Mouse (Mus musculus) heart, postnatal 0 days (tissue): ENCODE measurements around the gene Vps39. TPM values are rescaled to one million over a fixed set of nuclear protein-coding genes. Genes with fewer than 3 reads are reported as not detected.

Experiments
- ATAC-seq: fragments of 200-750 bp; cut with Nextera tagmentation; 2 replicates; pipeline ENCODE4 v1.8.0; 2017; ENCODE audit warnings: low read depth, moderate number of reproducible peaks, moderate library complexity; ENCODE audit not compliant: insufficient read depth
- DNase-seq: peaks from one replicate; pipeline ENCODE4 v3.0.0-alpha.2; 2016; ENCODE audit warnings: low spot score
- H3K27ac ChIP-seq: fragments of 300-500 bp; sonication (generic); 2 replicates; pipeline ENCODE4 v1.5.1; 2014; ENCODE audit warnings: low read depth, mild to moderate bottlenecking
- H3K27me3 ChIP-seq: fragments of 300-500 bp; sonication (generic); 2 replicates; pipeline ENCODE4 v1.6.1; 2014; ENCODE audit warnings: low read length, mixed read lengths; ENCODE audit not compliant: control insufficient read depth, insufficient read depth
- H3K36me3 ChIP-seq: fragments of 300-500 bp; sonication (generic); replicated peaks from 2 replicates; pipeline ENCODE4 v1.6.1; 2014; ENCODE audit warnings: low read length, mixed read lengths; ENCODE audit not compliant: control insufficient read depth, insufficient read depth
- H3K4me1 ChIP-seq: fragments of 300-500 bp; sonication (generic); 2 replicates; pipeline ENCODE4 v1.6.1; 2014; ENCODE audit warnings: antibody characterized with exemption; ENCODE audit not compliant: control insufficient read depth, insufficient read depth
- H3K4me2 ChIP-seq: fragments of 300-500 bp; sonication (generic); 2 replicates; pipeline ENCODE4 v1.6.1; 2014; ENCODE audit warnings: low read depth, mild to moderate bottlenecking, low read length, moderate library complexity
- H3K4me3 ChIP-seq: fragments of 300-500 bp; sonication (generic); 2 replicates; pipeline ENCODE4 v1.5.1; 2014; ENCODE audit warnings: low read depth, low read length
- H3K9ac ChIP-seq: fragments of 300-500 bp; sonication (generic); replicated peaks from 2 replicates; pipeline ENCODE4 v1.6.1; 2014; ENCODE audit warnings: low read depth, low read length, mixed read lengths
- H3K9me3 ChIP-seq: fragments of 300-500 bp; sonication (generic); replicated peaks from 2 replicates; pipeline ENCODE4 v1.6.1; 2016; ENCODE audit warnings: low read length; ENCODE audit not compliant: control insufficient read depth
- CTCF ChIP-seq: IDR thresholded peaks from 2 replicates; pipeline ENCODE4 v1.5.1; 2016; ENCODE audit warnings: antibody characterized with exemption, control low read depth, low read depth
- EP300 ChIP-seq: IDR thresholded peaks from 2 replicates; pipeline ENCODE4 v1.6.1; 2016; ENCODE audit warnings: antibody characterized with exemption, low read depth
- WGBS: fragments of 180-500 bp; shearing (Covaris S2); extraction: QIAGEN DNeasy Blood & Tissue Kit; methylation state at CpG from one replicate; pipeline ENCODE4 v1.1.7; 2014; 5-methylcytosine and 5-hydroxymethylcytosine counted together
- polyA plus RNA-seq: library from polyadenylated mRNA; unstranded; fragments of >200 nt; fragmentation: Nextera tagmentation; extraction: Ambion mirVana; gene quantifications from 2 replicates; pipeline ENCODE4 v1.2.1, GENCODE M21; 2015
- total RNA-seq: library from RNA; depleted of rRNA; stranded (reverse); fragments of >200 nt; gene quantifications from 2 replicates; pipeline ENCODE4 v1.2.3, GENCODE M21; 2014; ENCODE audit warnings: low replicate concordance

The Vps39 gene
- total and polyA plus RNA-seq, 2 experiments from 2014 or later: 14.3 to 22.7 TPM

DNA sequence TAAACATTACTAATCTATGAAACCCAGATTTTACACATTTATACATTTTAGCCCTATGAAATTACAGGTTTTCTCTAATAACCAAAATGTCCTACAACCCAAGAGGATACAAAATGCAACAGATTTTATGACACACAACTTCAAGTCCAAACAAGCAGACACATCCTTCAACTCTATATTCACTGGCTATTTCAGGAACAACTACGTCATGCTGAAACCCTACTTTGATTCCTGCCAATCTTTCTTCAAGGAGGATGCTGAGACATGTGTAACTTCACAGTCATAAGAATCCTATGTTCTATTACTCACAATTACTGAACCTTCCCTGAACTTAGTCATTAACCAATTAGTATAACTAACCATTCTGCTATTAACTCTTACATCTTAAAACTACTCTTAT lies 34.4 kb upstream of the Vps39 start:
- 73% methylated on average over 1 of the region's 1 CpGs for WGBS
- no peak for TF ChIP-seq EP300
- TF ChIP-seq CTCF: no peak
- H3K9me3 ChIP-seq: no peaks in the 10 kb centered on the region
- H3K4me3 ChIP-seq: no peak overlapping the region
- no peak for DNase-seq
- H3K27me3 ChIP-seq: no peaks in the 10 kb centered on the region
- ATAC-seq: no peak
- no peaks in the 10 kb centered on the region for H3K4me1 ChIP-seq
- H3K27ac ChIP-seq: no peak overlapping the region
- no peak overlapping the region for H3K9ac ChIP-seq
- H3K4me2 ChIP-seq: no peak overlapping the region
- peaks cover 72% of the 10 kb centered on the region for H3K36me3 ChIP-seq

GRCm38 (mm10) chr2:120386264-120386663 lies 33.3 kb upstream of the Vps39 start:
- H3K9ac ChIP-seq: no peak overlapping the region
- 90% methylated on average over 1 of the region's 1 CpGs for WGBS
- H3K4me1 ChIP-seq: no peaks in the 10 kb centered on the region
- H3K36me3 ChIP-seq: peaks cover 77% of the 10 kb centered on the region
- TF ChIP-seq CTCF (no peak), EP300 (no peak)
- no peaks in the 10 kb centered on the region for H3K27me3 ChIP-seq
- H3K4me2 ChIP-seq: no peak overlapping the region
- H3K4me3 ChIP-seq: no peak overlapping the region
- H3K9me3 ChIP-seq: no peaks in the 10 kb centered on the region
- H3K27ac ChIP-seq: no peak overlapping the region
- DNase-seq (no peak), ATAC-seq (no peak)

DNA sequence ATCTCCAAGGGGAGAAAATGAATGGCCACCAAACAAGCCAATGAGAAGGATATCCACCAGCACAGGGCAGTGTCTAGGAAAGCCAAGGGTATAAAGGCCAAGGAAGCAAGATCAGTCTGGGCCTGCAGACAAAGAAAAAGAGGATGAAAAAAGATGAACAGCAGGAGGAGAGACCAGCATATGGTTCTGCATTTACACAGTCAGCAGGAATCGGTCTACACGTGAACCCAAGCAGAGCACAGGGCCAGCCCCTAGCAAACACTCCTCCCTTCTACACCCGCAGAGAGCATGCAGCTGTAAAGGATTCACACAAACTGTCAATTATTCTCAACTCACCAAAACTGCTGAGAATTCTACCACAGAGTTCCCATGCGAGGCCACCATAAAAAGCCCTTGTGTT lies 20.9 kb upstream of the Vps39 start:
- H3K4me1 ChIP-seq: no peaks in the 10 kb centered on the region
- no peak overlapping the region for H3K27ac ChIP-seq
- H3K4me2 ChIP-seq: no peak overlapping the region
- 86% methylated on average over 4 of the region's 4 CpGs for WGBS
- DNase-seq: no peak
- no peaks in the 10 kb centered on the region for H3K27me3 ChIP-seq
- H3K9ac ChIP-seq: no peak overlapping the region
- ATAC-seq: no peak
- H3K4me3 ChIP-seq: no peak overlapping the region
- H3K9me3 ChIP-seq: no peaks in the 10 kb centered on the region
- H3K36me3 ChIP-seq: peaks cover 84% of the 10 kb centered on the region
- TF ChIP-seq CTCF: no peak
- TF ChIP-seq EP300: no peak

- TF ChIP-seq EP300 (no peak), CTCF (no peak)
Observed at GRCm38 (mm10) chr2:120367416-120368207, 14.7 kb upstream of the Vps39 start.

GRCm38 (mm10) chr2:120366501-120366900 lies 13.6 kb upstream of the Vps39 start:
- Histone ChIP-seq H3K4me2 (no peak overlapping the region), H3K36me3 (peaks cover 79% of the 10 kb centered on the region), H3K27me3 (no peaks in the 10 kb centered on the region), H3K9me3 (no peaks in the 10 kb centered on the region), H3K9ac (no peak overlapping the region), H3K4me1 (no peaks in the 10 kb centered on the region), H3K4me3 (no peak overlapping the region), H3K27ac (no peak overlapping the region)
- DNase-seq (no peak), ATAC-seq (no peak)
- 87% methylated on average over 3 of the region's 3 CpGs for WGBS
- no peak for TF ChIP-seq EP300
- no peak for TF ChIP-seq CTCF

More at GRCm38 (mm10) chr2:120367416-120368207, 14.7 kb upstream of the Vps39 start:
- H3K4me2 ChIP-seq: no peak overlapping the region
- H3K9ac ChIP-seq: no peak overlapping the region
- peaks cover 77% of the 10 kb centered on the region for H3K36me3 ChIP-seq
- H3K9me3 ChIP-seq: no peaks in the 10 kb centered on the region
- H3K27me3 ChIP-seq: no peaks in the 10 kb centered on the region
- no peak overlapping the region for H3K27ac ChIP-seq
- DNase-seq (no peak), ATAC-seq (no peak)
- no peaks in the 10 kb centered on the region for H3K4me1 ChIP-seq
- no peak overlapping the region for H3K4me3 ChIP-seq
- WGBS: 93% methylated on average over 4 of the region's 4 CpGs

- ATAC-seq: no peak
- DNase-seq: no peak
- peaks cover 62% of the 10 kb centered on the region for H3K36me3 ChIP-seq
- no peaks in the 10 kb centered on the region for H3K9me3 ChIP-seq
- TF ChIP-seq CTCF: no peak
- TF ChIP-seq EP300: no peak
- no peak overlapping the region for H3K4me3 ChIP-seq
- H3K27ac ChIP-seq: no peak overlapping the region
- H3K4me1 ChIP-seq: no peaks in the 10 kb centered on the region
- H3K27me3 ChIP-seq: no peaks in the 10 kb centered on the region
- WGBS: 78% methylated on average over 1 of the region's 1 CpGs
- no peak overlapping the region for H3K9ac ChIP-seq
- H3K4me2 ChIP-seq: no peak overlapping the region
Observed at GRCm38 (mm10) chr2:120360425-120360824, 7.5 kb upstream of the Vps39 start.
